Mouse (Mus musculus) CD8-positive naive resting alpha-beta T cell, adult 2 months (primary cell): ENCODE data around the gene Ccdc88a.
"Not testable (repeated sequence)": the region's sequence is repeated elsewhere in the genome, so short reads cannot be mapped to it uniquely, and the experiment has no call there.

ENCODE experiments used
- DNase-seq, 2 experiments: peaks; one replicate each; pipeline ENCODE4 v3.0.0; 2022; ENCODE audit warnings: low read depth in 2 of 2, low spot score in 2 of 2

Gene Ccdc88a

GRCm38 (mm10) chr11:29448741-29449140, 75.3 kb downstream of the Ccdc88a start:
- no peak for DNase-seq

GRCm38 (mm10) chr11:29474676-29475075, 101.2 kb downstream of the Ccdc88a start:
- no peak for DNase-seq

GRCm38 (mm10) chr11:29493135-29493534, 119.7 kb downstream of the Ccdc88a start:
- no peak for DNase-seq

- no peak for DNase-seq
Measured at GRCm38 (mm10) chr11:29496962-29497361, 123.5 kb downstream of the Ccdc88a start.

GRCm38 (mm10) chr11:29503948-29504893, 130.8 kb downstream of the Ccdc88a start:
- DNase-seq: no peak

- no peak for DNase-seq
Measured at GRCm38 (mm10) chr11:29504899-29505625, 131.6 kb downstream of the Ccdc88a start.

GRCm38 (mm10) chr11:29509421-29509820, 136.0 kb downstream of the Ccdc88a start:
- no peak for DNase-seq

GRCm38 (mm10) chr11:29512818-29513535, 139.5 kb downstream of the Ccdc88a start:
- DNase-seq: no peak

GRCm38 (mm10) chr11:29514325-29514681, 140.8 kb downstream of the Ccdc88a start:
- no peak for DNase-seq

- DNase-seq: peak; percentile 80 to 89
Measured at GRCm38 (mm10) chr11:29514682-29515412, 141.4 kb downstream of the Ccdc88a start, which contains the start of gene Prorsd1. Prorsd1 (minus strand) TSS chr11:29515033.

- DNase-seq: peak; percentile 42 to 45
Measured at GRCm38 (mm10) chr11:29525988-29526794, 152.7 kb downstream of the Ccdc88a start, which contains the start of gene Mtif2. Mtif2 (plus strand) TSS chr11:29526408.

- DNase-seq: no peak
Measured at GRCm38 (mm10) chr11:29538201-29538600, 164.7 kb downstream of the Ccdc88a start.

GRCm38 (mm10) chr11:29544225-29544945, 170.9 kb downstream of the Ccdc88a start:
- no peak for DNase-seq

- not testable (repeated sequence) for DNase-seq
Measured at GRCm38 (mm10) chr11:29545150-29545752, 171.8 kb downstream of the Ccdc88a start.

- DNase-seq: not testable (repeated sequence)
Measured at GRCm38 (mm10) chr11:29546297-29546696, 172.8 kb downstream of the Ccdc88a start.

GRCm38 (mm10) chr11:29546762-29547161, 173.3 kb downstream of the Ccdc88a start:
- DNase-seq: no peak

- no peak for DNase-seq
Measured at GRCm38 (mm10) chr11:29547249-29547751, 173.8 kb downstream of the Ccdc88a start.

GRCm38 (mm10) chr11:29547752-29548503, 174.5 kb downstream of the Ccdc88a start, which contains the start of the genes Clhc1 and Rps27a:
Clhc1 (plus strand) TSS chr11:29547950.
Rps27a (minus strand) TSS chr11:29548109.
- peak; percentile 95 to 96 for DNase-seq
